Mouse (Mus musculus) telencephalon, adult 2 months (tissue): ENCODE measurements around the gene Atp6v1g2.

Source experiments
- DNase-seq: peaks from one replicate; pipeline ENCODE4 v3.0.0-alpha.2; 2011; ENCODE audit warnings: low read depth, low spot score

Gene Atp6v1g2

GRCm38 (mm10) chr17:35233114-35233980 is at the start of gene Atp6v1g2:
Gene Atp6v1g2 (plus strand): TSS chr17:35233660.
- no peak for DNase-seq

- no peak for DNase-seq
Observed at GRCm38 (mm10) chr17:35185639-35186611, 47.5 kb upstream of the Atp6v1g2 start.

GRCm38 (mm10) chr17:35186681-35187080 is 46.8 kb upstream of the Atp6v1g2 start:
- DNase-seq = no peak

GRCm38 (mm10) chr17:35187345-35187744 is 46.1 kb upstream of the Atp6v1g2 start:
- no peak for DNase-seq

GRCm38 (mm10) chr17:35187959-35188610 is 45.4 kb upstream of the Atp6v1g2 start, which contains the start of gene Lst1:
Gene Lst1 (minus strand): TSS chr17:35188439.
- no peak for DNase-seq

- no peak for DNase-seq
Observed at GRCm38 (mm10) chr17:35189186-35189585, 44.3 kb upstream of the Atp6v1g2 start.

DNA sequence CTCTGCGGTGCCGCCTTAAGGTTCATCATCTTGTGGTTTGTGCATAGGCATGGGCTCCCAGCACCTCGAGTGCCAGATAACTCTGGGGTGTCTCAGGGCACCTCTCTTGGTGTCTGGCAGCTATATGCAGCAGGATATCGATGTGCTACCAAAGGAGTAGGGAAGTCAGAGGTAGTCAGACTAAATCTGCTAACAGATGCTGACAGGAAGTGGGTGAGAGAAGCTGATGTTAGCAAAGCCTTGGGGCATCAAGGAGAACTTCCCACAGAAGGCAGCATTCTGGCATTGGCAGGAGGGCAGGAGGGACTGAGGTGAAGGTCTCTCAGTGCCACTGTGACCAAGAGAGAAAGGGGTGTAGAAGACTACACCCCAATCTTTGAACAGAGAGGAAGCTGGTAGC is 43.4 kb upstream of the Atp6v1g2 start:
- DNase-seq = no peak

GRCm38 (mm10) chr17:35191723-35192122 is 41.7 kb upstream of the Atp6v1g2 start:
- DNase-seq = no peak

DNA sequence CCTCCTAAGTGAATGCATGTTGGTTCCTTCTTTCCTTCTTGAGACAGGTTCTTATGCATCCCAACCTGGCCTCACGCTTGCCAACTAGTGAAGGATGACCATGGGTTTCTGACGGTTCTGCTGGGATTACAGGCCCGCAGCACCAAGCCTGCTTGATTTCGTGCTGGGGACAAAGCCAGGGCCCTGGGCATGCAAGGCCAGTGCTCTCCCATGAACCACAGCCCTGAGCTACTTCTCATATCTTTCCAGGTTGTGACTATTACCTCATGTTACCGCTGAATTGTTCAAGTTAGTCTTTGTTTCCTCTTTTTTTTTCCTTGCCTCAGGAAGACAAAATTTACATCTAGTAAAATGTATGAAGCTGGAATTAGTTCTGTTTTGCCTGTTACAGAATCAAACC is 40.5 kb upstream of the Atp6v1g2 start:
- no peak for DNase-seq

- DNase-seq = no peak
Observed at GRCm38 (mm10) chr17:35193881-35194843, 39.3 kb upstream of the Atp6v1g2 start, which contains the start of gene Ltb. Gene Ltb (plus strand): TSS chr17:35194439.

GRCm38 (mm10) chr17:35194844-35195630 is 38.4 kb upstream of the Atp6v1g2 start:
- no peak for DNase-seq

DNA sequence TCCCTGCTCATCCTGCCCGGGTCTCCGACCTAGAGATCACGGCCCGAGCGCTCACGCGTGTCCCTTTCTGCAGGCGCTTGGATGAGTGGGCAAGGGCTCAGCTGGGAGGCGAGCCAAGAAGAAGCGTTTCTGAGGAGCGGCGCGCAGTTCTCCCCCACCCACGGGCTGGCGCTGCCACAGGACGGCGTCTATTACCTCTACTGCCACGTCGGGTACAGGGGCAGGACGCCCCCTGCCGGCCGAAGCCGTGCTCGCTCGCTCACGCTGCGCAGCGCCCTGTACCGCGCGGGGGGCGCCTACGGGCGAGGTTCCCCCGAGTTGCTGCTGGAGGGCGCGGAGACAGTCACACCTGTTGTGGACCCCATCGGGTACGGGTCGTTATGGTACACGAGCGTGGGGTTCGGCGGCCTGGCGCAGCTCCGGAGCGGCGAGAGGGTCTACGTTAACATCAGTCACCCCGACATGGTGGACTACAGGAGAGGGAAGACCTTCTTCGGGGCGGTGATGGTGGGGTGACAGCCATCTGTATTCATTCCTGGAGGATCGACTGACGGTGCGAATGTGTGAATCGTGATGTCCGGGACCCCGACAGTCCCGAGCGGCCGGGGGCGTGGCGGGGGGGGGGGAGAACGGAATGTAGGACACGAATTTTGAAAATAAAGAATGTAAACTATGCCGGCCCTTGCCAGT is 37.7 kb upstream of the Atp6v1g2 start:
- no peak for DNase-seq

- DNase-seq = no peak
Observed at GRCm38 (mm10) chr17:35196321-35196641, 37.2 kb upstream of the Atp6v1g2 start.

- no peak for DNase-seq
Observed at GRCm38 (mm10) chr17:35197126-35197525, 36.3 kb upstream of the Atp6v1g2 start.

DNA sequence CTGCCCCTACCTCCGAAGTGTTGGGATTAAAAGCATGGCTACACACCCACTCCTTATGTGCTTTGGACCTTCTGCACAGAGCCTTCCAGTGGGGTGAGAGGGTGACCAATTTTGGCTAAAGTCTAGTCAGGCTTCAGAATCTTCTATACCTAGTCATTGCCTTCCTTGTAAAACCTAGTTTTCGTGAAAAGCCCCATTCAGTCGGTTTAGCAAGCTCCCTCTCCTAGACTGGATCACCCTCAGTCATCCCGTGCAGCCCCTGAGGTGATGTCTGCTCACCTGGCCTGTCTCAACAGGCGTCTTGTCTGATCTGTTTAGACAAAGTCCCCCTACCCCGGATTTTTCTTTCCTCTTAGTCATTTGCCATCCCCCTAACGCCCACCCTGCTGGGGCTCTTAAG is 35.4 kb upstream of the Atp6v1g2 start:
- no peak for DNase-seq

GRCm38 (mm10) chr17:35198946-35199345 is 34.5 kb upstream of the Atp6v1g2 start:
- DNase-seq = no peak

DNA sequence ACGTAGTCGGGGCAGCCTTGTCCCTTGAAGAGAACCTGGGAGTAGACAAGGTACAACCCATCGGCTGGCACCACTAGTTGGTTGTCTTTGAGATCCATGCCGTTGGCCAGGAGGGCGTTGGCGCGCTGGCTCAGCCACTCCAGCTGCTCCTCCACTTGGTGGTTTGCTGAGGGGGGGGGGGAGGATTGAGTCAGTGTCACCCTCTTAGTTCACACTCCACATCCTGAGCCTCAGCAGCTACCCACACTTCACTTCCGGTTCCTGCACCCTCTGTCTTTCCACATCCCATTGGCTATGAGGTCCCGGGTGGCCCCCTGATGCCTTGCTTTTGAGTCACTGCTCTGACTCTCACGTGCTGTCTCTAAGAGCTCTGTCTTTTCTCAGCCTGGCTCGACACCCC is 33.1 kb upstream of the Atp6v1g2 start:
- DNase-seq = no peak

- DNase-seq = no peak
Observed at GRCm38 (mm10) chr17:35201128-35201527, 32.3 kb upstream of the Atp6v1g2 start.

- DNase-seq = no peak
Observed at GRCm38 (mm10) chr17:35201787-35202186, 31.7 kb upstream of the Atp6v1g2 start, which contains the start of gene Tnf. Gene Tnf (minus strand): TSS chr17:35202007.
